Mouse (Mus musculus): ENCODE data around the gene Ear14. TPM values are rescaled to one million over a fixed set of nuclear protein-coding genes. Genes with fewer than 3 reads are reported as not detected.
"Not testable (repeated sequence)": the region's sequence is repeated elsewhere in the genome, so short reads cannot be mapped to it uniquely, and the experiment has no call there.

The Ear14 gene
- polyA plus RNA-seq, 1 experiment from 2014 or later = not detected

DNA sequence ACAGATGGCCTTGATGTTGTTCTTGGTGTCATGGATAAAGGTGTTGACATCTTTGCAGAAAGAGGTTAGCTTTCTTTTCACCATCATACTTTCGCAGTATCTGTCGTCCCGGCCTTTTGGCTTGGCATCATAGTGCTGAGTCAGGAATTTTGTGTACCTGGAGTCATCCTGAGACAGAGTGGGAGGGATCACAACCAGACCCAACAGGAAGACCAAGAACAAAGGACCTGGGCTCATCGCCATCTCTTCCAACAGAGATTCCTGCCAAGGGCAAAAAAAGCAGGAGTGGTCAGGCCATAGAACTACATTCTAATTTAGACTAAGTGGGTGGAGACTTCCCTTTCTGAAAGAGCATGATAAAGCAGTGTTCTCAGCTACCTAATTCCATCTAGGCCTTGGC lies 7.5 kb upstream of the Ear14 start:
- H3K4me1 ChIP-seq = no peaks in the 10 kb centered on the region
- no peak overlapping the region for H3K27ac ChIP-seq
- no peak overlapping the region for H3K4me2 ChIP-seq
- ATAC-seq = no peak
- no peak overlapping the region for H3K9ac ChIP-seq
- H3K36me3 ChIP-seq = no peaks in the 10 kb centered on the region
- no peaks in the 10 kb centered on the region for H3K27me3 ChIP-seq (replicated peaks)
- WGBS (ENCODE audit: insufficient replicate concordance) = 84% methylated on average over 4 of the region's 4 CpGs
- H3K4me3 ChIP-seq = no peak overlapping the region
- H3K9me3 ChIP-seq (replicated peaks) = no peaks in the 10 kb centered on the region

DNA sequence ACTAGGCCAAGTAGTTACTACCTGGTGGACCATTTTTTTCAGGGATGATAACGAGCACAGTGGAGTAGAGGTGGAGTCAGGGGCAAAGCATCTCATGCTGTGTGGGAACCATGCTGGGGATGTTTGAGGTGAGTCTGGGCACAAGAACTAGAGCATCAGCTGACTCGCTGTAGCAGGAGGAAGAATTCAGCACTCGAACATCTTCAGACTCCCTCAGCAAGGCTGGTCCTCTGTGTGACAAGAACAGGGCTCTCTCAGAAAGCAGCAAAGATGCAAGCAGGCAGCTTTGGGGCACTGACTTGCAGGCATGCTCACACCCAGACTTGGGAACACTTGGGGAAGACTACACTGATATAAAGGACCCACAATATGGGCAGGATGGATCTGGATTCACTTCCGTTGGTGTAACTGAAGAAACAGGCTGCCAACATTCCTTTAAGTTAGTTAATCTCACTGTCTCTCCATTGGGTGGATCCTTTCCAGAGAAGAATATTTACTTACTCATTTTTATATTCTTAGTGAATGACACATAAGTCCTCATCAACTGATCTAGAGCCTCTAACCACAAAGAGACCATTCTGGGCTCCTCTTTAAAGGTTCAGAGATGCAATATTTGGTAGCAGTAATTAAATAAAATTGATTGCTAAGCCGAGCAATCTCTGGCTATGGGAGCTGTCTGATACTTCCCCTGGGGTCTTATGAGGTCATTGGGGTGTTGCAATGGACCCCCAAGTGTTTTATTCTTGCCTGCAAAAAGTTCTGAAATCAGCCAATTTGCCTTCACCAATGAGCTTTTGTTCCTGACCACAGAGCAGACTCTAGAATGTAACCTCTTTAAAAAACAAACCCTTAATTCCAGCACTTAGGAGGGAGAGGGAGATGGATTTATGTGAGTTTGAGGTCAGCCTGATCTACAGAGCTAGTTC lies 3.8 kb upstream of the Ear14 start, which contains the start of gene Ang2:
Gene Ang2, minus strand, starts transcription at position 51 of the 926 bp plus-strand sequence.
- Histone ChIP-seq H3K27ac (no peak within 1 kb of the TSS), H3K9ac (no peak within 1 kb of the TSS), H3K36me3 (no peaks in the 10 kb centered on the region), H3K4me1 (no peaks in the 10 kb centered on the region), H3K27me3 (replicated peaks) (no peaks in the 10 kb centered on the region), H3K4me2 (no peak within 1 kb of the TSS), H3K9me3 (replicated peaks) (no peaks in the 10 kb centered on the region), H3K4me3 (no peak within 1 kb of the TSS)
- no peak for ATAC-seq
- WGBS (ENCODE audit: insufficient replicate concordance) = 55% methylated on average over 5 of the region's 5 CpGs

DNA sequence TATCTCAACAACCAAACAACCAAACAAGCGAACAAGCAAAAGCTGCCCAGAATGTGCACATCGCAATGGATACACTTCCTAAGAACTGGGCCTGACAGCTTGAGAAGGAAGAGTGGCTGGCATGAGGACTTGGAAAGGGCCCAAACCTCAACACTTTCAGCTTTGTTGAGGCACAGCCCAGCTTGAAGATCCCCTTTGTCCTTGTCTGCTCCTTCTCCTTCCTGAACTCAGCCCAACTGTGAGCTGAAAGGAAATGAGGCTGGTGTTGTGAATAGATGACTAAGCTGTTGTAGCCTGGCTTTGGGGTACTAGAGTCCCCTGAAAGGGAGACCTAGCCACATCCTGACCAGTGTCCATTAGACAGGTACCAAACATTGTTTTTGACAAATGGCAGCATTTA lies 3.1 kb upstream of the Ear14 start:
- no peak overlapping the region for H3K4me2 ChIP-seq
- WGBS (ENCODE audit: insufficient replicate concordance) = 59% methylated on average over 2 of the region's 2 CpGs
- no peak overlapping the region for H3K27ac ChIP-seq
- no peak overlapping the region for H3K9ac ChIP-seq
- no peaks in the 10 kb centered on the region for H3K27me3 ChIP-seq (replicated peaks)
- H3K9me3 ChIP-seq (replicated peaks) = no peaks in the 10 kb centered on the region
- no peaks in the 10 kb centered on the region for H3K36me3 ChIP-seq
- no peaks in the 10 kb centered on the region for H3K4me1 ChIP-seq
- ATAC-seq = no peak
- H3K4me3 ChIP-seq = no peak overlapping the region

DNA sequence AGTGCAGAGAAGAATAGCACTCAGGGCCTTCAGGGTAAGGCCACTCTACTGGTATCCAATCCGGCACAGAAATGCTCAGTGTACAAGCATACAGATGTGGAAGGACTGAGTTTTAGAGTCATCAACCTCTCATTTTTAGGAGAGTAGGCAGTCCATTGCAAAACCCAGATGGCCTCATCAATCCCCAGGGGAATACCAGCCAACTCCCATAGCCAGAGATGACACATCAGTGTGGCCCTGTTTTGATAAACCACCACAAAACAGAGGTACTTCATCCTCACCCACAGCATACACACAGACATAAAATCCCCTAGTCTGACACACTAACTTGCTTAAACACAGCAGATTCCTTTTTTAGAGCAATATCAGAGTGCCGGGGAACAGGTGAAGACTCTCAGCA lies 2.7 kb upstream of the Ear14 start:
- Histone ChIP-seq H3K27me3 (replicated peaks) (no peaks in the 10 kb centered on the region), H3K4me2 (no peak overlapping the region), H3K9ac (no peak overlapping the region), H3K4me1 (no peaks in the 10 kb centered on the region), H3K36me3 (no peaks in the 10 kb centered on the region), H3K4me3 (no peak overlapping the region), H3K27ac (no peak overlapping the region), H3K9me3 (replicated peaks) (no peaks in the 10 kb centered on the region)
- ATAC-seq = no peak
- WGBS (ENCODE audit: insufficient replicate concordance) = 78% methylated on average over 2 of the region's 2 CpGs

DNA sequence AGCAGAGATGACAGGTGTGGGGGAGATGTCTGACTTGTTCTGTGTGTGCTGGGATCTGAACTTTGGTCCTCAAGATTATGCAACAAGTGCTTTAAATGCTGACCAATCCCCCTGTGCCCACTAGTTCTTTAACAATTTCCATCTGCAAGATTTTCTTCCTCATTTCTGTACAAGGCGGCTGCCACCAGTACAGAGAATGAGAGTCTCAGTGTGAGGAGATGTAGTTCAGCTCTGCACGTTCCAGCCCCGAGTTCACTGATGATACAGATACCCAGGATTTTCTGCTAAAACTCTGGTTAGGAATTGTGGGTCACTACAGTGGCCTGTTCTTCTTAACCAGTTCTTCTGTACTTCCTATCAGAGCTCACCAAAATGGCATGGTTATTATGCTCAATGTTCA lies 16.9 kb downstream of the Ear14 start:
- H3K9ac ChIP-seq; H3K27me3 ChIP-seq (replicated peaks): not testable (repeated sequence)
- 70% methylated on average over 3 of the region's 3 CpGs for WGBS (ENCODE audit: insufficient replicate concordance)

DNA sequence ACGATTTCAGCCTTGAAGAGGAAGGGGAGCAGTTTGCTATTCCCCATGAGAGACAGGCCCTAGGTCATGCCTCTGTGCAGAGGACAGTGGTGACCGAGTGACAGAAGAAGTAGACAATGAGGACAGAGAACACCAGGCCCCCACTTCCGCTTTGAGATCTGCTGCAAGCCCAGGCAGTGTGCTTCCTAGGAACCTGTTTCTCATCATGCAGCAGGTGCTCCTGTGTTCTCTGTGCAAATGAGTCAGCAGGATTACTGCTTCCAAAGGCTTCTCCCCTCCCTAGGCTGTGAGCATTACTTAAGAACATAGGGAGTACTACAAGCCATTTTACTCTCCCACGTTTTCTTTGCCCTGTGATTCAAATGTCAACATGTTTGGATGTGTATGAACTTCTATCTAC lies 26.5 kb downstream of the Ear14 start:
- H3K4me1 ChIP-seq; H3K27me3 ChIP-seq (replicated peaks); H3K36me3 ChIP-seq; H3K4me2 ChIP-seq; H3K27ac ChIP-seq; ATAC-seq; H3K4me3 ChIP-seq; H3K9ac ChIP-seq; H3K9me3 ChIP-seq (replicated peaks): not testable (repeated sequence)
- WGBS (ENCODE audit: insufficient replicate concordance) = 42% methylated on average over 4 of the region's 4 CpGs

More for the DNA sequence above, 16.9 kb downstream of the Ear14 start:
- not testable (repeated sequence) for H3K9me3 ChIP-seq (replicated peaks); H3K4me1 ChIP-seq; H3K4me2 ChIP-seq; H3K36me3 ChIP-seq; H3K27ac ChIP-seq; H3K4me3 ChIP-seq; ATAC-seq

DNA sequence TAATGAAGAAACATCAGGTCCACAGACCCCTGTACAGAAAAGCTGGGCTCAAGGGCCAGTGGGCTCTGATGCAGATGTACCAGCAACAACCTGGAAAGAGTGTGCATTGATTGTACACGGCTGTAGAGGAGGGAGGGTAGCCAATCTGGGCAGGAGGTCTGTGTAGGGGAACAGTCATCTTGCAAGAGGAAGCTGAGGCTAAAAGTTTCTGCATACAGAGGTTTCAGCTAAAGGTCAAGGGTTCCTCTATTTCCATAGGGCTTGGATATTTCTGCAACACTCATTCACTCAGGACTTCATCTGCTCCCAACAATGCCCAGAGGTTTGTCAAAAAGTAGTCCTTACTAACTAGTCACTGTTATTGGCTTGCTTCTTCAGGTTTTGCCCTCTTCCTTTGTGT lies 34.3 kb downstream of the Ear14 start:
- ATAC-seq, H3K4me3 ChIP-seq: not testable (repeated sequence)
- WGBS (ENCODE audit: insufficient replicate concordance) = 33% methylated on average over 1 of the region's 1 CpGs

DNA sequence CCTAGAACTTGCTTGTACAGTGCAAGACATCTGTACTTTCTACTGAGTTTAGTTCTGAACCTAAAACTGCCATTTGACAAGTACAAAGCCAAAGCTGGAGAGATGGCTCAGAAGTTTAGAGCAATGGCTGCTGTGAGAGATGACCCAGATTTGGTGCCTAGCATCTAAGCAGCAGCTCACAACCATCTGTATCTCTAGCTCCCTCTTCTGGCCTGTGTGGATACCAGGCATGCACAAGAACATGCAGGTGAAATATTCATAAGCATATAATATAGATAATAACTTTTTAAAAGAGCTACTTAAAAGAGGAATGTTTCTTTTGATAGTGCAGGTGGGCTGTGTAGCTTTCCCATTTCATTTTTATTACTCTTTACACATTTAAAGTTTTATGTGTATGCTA lies 37.7 kb downstream of the Ear14 start:
- H3K27ac ChIP-seq = no peak overlapping the region
- no peak overlapping the region for H3K4me2 ChIP-seq
- no peak for ATAC-seq
- H3K4me3 ChIP-seq = no peak overlapping the region
- H3K36me3 ChIP-seq = no peaks in the 10 kb centered on the region
- no peak overlapping the region for H3K9ac ChIP-seq
- H3K4me1 ChIP-seq = no peaks in the 10 kb centered on the region
- H3K27me3 ChIP-seq (replicated peaks) = no peaks in the 10 kb centered on the region
- no peaks in the 10 kb centered on the region for H3K9me3 ChIP-seq (replicated peaks)

More for the DNA sequence above, 34.3 kb downstream of the Ear14 start:
- not testable (repeated sequence) for H3K4me1 ChIP-seq; H3K9ac ChIP-seq; H3K36me3 ChIP-seq; H3K27ac ChIP-seq; H3K4me2 ChIP-seq; H3K27me3 ChIP-seq (replicated peaks); H3K9me3 ChIP-seq (replicated peaks)

DNA sequence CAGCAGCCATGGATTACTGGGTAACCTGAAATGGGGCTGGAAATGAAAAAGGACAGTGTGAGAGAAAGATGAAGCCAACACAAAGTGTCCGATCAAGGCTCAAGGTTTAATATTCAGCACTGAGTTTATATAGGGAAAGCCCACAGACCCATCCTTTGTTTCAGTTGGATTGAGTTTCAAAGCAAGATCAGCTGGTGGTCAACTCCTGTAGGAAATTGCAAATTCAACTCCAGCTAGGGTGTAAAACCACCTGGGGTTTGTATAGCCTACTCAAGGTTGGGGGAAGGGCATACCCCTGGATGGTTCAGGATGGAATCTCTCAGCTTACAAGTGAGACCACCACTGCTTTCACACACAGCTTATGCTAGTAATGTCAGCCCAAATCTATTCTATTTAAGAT lies 44.5 kb downstream of the Ear14 start:
- Histone ChIP-seq H3K36me3 (no peaks in the 10 kb centered on the region), H3K27me3 (replicated peaks) (no peaks in the 10 kb centered on the region), H3K9me3 (replicated peaks) (no peaks in the 10 kb centered on the region), H3K4me2 (no peak overlapping the region), H3K4me1 (no peaks in the 10 kb centered on the region), H3K27ac (no peak overlapping the region), H3K9ac (no peak overlapping the region), H3K4me3 (no peak overlapping the region)
- 61% methylated on average over 1 of the region's 1 CpGs for WGBS (ENCODE audit: insufficient replicate concordance)
- no peak for ATAC-seq

DNA sequence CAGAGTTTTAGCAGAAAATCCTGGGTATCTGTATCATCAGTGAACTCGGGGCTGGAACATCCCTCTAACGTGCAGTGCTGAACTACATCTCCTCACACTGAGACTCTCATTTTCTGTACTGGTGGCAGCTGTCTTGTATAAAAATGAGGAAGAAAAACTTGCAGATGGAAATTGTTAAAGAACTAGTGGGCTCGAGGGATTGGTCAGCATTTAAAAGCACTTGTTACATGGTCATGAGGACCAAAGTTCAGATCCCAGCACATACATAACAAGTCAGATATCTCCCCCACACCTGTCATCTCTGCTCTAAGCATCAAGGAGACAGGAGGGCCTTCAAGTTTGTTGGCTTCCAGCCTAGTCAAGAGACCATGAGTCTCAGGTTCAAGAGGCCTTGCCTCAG lies 47.2 kb downstream of the Ear14 start:
- 48% methylated on average over 3 of the region's 3 CpGs for WGBS (ENCODE audit: insufficient replicate concordance)
- no peaks in the 10 kb centered on the region for H3K36me3 ChIP-seq
- no peaks in the 10 kb centered on the region for H3K4me1 ChIP-seq
- ATAC-seq = no peak
- no peak overlapping the region for H3K4me2 ChIP-seq
- no peak overlapping the region for H3K4me3 ChIP-seq
- H3K9me3 ChIP-seq (replicated peaks) = no peaks in the 10 kb centered on the region
- H3K27ac ChIP-seq = no peak overlapping the region
- no peaks in the 10 kb centered on the region for H3K27me3 ChIP-seq (replicated peaks)
- H3K9ac ChIP-seq = no peak overlapping the region

DNA sequence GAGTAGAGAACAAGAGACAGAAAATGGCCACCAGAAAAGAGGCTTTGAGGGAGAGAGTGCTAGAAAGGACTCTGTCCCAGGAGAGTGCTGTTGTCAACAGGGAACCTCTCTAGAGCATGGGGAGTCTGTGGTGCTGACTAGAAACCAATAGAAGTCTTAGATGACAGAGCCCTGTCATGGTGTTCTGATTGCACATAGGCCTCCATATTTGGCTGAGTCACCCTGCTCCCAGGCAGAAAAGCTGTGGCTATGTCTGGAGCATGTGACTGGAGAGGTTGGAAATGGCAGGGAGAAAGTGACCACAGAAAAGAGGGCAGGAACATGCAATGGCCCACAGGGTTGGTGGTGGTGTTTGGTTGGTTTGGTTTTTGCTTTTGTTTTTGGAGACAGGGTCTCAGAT lies 49.0 kb downstream of the Ear14 start:
- not testable (repeated sequence) for H3K27ac ChIP-seq; H3K27me3 ChIP-seq (replicated peaks); H3K4me2 ChIP-seq; H3K4me1 ChIP-seq; H3K36me3 ChIP-seq; ATAC-seq; H3K9ac ChIP-seq; H3K4me3 ChIP-seq; H3K9me3 ChIP-seq (replicated peaks)

DNA sequence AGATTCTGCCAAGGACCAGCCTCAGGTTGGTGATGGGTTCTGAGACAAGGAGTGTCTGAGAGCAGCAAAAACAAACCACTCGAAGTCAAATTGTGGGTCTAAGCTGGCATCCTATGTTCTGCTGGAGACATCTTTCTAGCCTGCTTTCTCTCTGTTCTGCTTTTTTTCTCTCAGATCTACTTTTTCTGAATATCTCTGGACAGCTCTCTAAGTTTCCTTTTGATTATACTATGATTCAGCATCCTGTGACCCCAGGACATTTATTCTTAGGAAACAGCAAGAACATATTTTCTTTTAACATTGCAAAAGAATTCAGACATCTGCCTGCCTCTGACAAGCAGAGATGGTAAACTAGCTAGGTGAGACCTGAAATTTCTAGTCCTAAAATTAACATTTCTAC lies 50.4 kb downstream of the Ear14 start:
- WGBS (ENCODE audit: insufficient replicate concordance) = 53% methylated on average over 1 of the region's 1 CpGs
- H3K27ac ChIP-seq = no peak overlapping the region

More for the DNA sequence above, 50.4 kb downstream of the Ear14 start:
- Histone ChIP-seq H3K4me1 (no peaks in the 10 kb centered on the region), H3K4me3 (no peak overlapping the region), H3K4me2 (no peak overlapping the region), H3K9me3 (replicated peaks) (no peaks in the 10 kb centered on the region), H3K36me3 (no peaks in the 10 kb centered on the region), H3K9ac (no peak overlapping the region), H3K27me3 (replicated peaks) (no peaks in the 10 kb centered on the region)
- ATAC-seq = no peak

All from liver, embryonic 12.5 days (tissue).